Mouse (Mus musculus): ENCODE data around the gene Tex14. TPM values are rescaled to one million over a fixed set of nuclear protein-coding genes. Genes with fewer than 3 reads are reported as not detected.
A peak's percentile ranks its signal among the peaks of the same experiment; 100 is the strongest.
"Not testable (repeated sequence)": the region's sequence is repeated elsewhere in the genome, so short reads cannot be mapped to it uniquely, and the experiment has no call there.

The Tex14 gene
- polyA plus RNA-seq, 1 experiment from 2014 or later = 0.82 TPM

DNA sequence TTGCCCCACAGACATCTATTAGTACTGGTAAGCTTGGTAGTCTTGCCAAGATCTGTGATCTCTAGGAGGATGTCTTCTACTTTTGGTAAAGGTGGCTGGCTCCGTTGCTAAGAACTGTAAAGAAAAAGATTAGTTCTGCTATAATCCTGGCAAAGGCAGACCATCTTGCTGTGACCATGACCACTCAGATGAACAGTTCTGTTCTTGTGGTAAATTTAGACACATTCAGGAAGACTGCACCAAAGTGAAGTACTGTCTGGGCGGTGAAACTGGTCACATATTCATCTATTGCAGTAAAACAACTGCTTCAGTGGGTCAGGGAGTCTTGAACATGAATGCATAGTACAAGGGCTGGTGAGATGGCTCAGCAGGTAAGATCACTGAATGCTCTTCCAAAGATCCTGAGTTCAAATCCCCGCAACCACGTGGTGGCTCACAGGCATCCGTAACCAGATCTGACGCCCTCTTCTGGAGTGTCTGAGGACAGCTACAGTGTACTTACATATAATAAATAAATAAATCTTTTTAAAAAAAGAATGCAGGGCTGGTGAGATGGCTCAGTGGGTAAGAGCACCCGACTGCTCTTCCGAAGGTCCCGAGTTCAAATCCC, 63.9 kb downstream of the Tex14 start:
- peaks cover 8% of the 10 kb centered on the region for H3K4me1 ChIP-seq
- no peaks in the 10 kb centered on the region for H3K9me3 ChIP-seq
- H3K27ac ChIP-seq = no peak overlapping the region
- H3K4me2 ChIP-seq = no peak overlapping the region
- no peak overlapping the region for H3K4me3 ChIP-seq
- ATAC-seq (ENCODE audit: insufficient number of reproducible peaks, low FRiP score, low TSS enrichment, low read depth) = no peak
- H3K36me3 ChIP-seq = no peaks in the 10 kb centered on the region
- H3K27me3 ChIP-seq = no peaks in the 10 kb centered on the region
- 79% methylated on average over 9 of the region's 9 CpGs for WGBS
- no peak overlapping the region for H3K9ac ChIP-seq

- not testable (repeated sequence) for H3K36me3 ChIP-seq, H3K4me1 ChIP-seq, H3K9me3 ChIP-seq, H3K27me3 ChIP-seq, H3K9ac ChIP-seq
- Histone ChIP-seq H3K4me2 (peak overlapping the region; percentile 59), H3K27ac (peak overlapping the region; percentile 71), H3K4me3 (peak overlapping the region; percentile 40)
- under 1% methylated on average over 28 of the region's 63 CpGs for WGBS
- ATAC-seq (ENCODE audit: insufficient number of reproducible peaks, low FRiP score, low TSS enrichment, low read depth) = peak; percentile 97
Observed at GRCm38 (mm10) chr11:87470807-87471698, 66.2 kb downstream of the Tex14 start.

GRCm38 (mm10) chr11:87471699-87471997, 66.8 kb downstream of the Tex14 start:
- H3K9ac ChIP-seq, H3K9me3 ChIP-seq, H3K36me3 ChIP-seq, H3K27me3 ChIP-seq, H3K4me1 ChIP-seq, H3K27ac ChIP-seq, H3K4me3 ChIP-seq, H3K4me2 ChIP-seq: not testable (repeated sequence)
- ATAC-seq (ENCODE audit: insufficient number of reproducible peaks, low FRiP score, low TSS enrichment, low read depth) = peak; percentile 35
- 7% methylated on average over 2 of the region's 3 CpGs for WGBS

- 16% methylated on average over 4 of the region's 4 CpGs for WGBS
- not testable (repeated sequence) for H3K9me3 ChIP-seq; H3K27ac ChIP-seq; H3K27me3 ChIP-seq; H3K4me1 ChIP-seq; H3K36me3 ChIP-seq; ATAC-seq (ENCODE audit: insufficient number of reproducible peaks, low FRiP score, low TSS enrichment, low read depth); H3K4me2 ChIP-seq; H3K4me3 ChIP-seq; H3K9ac ChIP-seq
Observed at GRCm38 (mm10) chr11:87472058-87472457, 67.2 kb downstream of the Tex14 start.

GRCm38 (mm10) chr11:87479172-87479571, 74.3 kb downstream of the Tex14 start:
- WGBS = 63% methylated on average over 2 of the region's 2 CpGs
- not testable (repeated sequence) for H3K4me2 ChIP-seq; H3K27me3 ChIP-seq; H3K36me3 ChIP-seq; H3K27ac ChIP-seq; H3K9me3 ChIP-seq; H3K9ac ChIP-seq; ATAC-seq (ENCODE audit: insufficient number of reproducible peaks, low FRiP score, low TSS enrichment, low read depth); H3K4me1 ChIP-seq; H3K4me3 ChIP-seq

DNA sequence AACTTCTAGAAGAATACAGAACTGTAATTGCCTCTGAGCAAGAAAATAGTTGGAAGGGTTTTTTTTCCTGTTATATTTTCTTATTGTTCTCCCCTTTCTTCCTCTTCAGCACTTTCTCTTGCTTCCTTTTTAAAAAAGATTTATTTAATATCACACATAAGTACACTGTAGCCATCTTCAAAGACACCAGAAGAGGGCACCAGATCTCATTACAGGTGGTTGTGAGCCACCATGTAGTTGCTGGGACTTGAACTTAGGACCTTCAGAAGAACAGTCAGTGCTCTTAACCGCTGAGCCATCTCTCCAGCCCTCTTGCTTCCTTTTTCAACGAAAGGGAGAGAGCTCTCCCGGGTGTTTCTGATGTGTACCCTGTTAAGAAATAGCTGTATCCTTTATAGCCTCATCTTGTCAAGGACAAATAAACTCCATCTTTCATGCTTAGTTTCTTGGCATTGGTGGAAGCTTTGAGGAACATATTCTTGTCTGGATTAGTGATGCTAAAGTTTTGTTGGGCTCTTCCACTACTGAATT, 79.0 kb downstream of the Tex14 start:
- 71% methylated on average over 3 of the region's 3 CpGs for WGBS
- no peaks in the 10 kb centered on the region for H3K27me3 ChIP-seq
- ATAC-seq (ENCODE audit: insufficient number of reproducible peaks, low FRiP score, low TSS enrichment, low read depth) = no peak

DNA sequence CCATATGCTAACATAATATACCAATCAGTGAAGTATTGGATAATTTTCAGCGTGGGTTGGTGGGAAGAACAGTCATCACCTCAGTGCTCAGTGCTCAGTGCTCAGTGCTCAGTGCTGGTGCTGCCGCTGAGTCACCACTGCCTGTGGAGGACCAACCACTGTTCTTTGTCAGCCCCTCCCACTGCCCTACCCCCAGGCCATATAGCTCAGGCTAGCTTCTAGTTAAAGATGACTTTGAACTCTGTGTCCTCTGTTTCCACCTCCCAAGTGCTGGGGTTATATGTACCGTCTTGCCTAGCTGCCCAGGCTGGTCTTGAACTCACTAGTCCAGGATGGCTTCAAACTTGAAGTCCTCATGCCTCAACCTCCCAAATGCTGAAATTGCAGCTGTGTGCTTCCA, 84.1 kb downstream of the Tex14 start:
- WGBS = 78% methylated on average over 3 of the region's 3 CpGs
- Histone ChIP-seq H3K27ac (no peak overlapping the region), H3K4me3 (no peak overlapping the region), H3K27me3 (no peaks in the 10 kb centered on the region), H3K9ac (no peak overlapping the region), H3K4me2 (no peak overlapping the region), H3K9me3 (no peaks in the 10 kb centered on the region), H3K4me1 (no peaks in the 10 kb centered on the region), H3K36me3 (no peaks in the 10 kb centered on the region)
- ATAC-seq (ENCODE audit: insufficient number of reproducible peaks, low FRiP score, low TSS enrichment, low read depth) = no peak

More for the DNA sequence above, 79.0 kb downstream of the Tex14 start:
- Histone ChIP-seq H3K27ac (no peak overlapping the region), H3K4me1 (no peaks in the 10 kb centered on the region), H3K4me2 (no peak overlapping the region), H3K36me3 (no peaks in the 10 kb centered on the region), H3K9me3 (no peaks in the 10 kb centered on the region), H3K9ac (no peak overlapping the region), H3K4me3 (no peak overlapping the region)

DNA sequence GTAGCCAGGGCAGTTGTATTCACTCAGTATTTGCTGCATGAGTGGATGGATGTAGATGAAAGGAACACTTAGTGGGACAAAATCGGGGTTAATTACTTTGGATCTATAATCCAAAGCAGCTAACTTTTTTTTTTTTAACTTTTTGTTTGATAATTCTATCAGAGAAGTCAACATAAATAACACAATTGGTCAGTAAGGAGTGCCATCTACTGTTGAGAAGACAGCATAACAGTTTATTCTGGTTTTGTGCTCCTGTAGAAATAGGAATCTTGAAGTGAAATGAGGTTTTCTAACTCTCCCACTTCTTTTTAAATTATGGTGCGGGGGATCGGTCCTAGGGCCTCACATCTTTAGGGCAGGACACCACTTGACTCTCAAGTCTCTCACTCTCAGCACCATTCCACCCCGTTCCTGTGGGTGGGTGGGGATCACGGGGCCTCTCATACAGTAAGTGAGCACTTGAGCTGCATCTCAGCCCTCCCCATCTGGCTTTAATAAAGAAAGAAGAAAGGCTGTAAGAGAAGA, 99.9 kb downstream of the Tex14 start:
- Histone ChIP-seq H3K4me2 (no peak overlapping the region), H3K9ac (no peak overlapping the region), H3K27me3 (no peaks in the 10 kb centered on the region), H3K36me3 (no peaks in the 10 kb centered on the region), H3K9me3 (no peaks in the 10 kb centered on the region), H3K4me3 (no peak overlapping the region), H3K4me1 (no peaks in the 10 kb centered on the region), H3K27ac (no peak overlapping the region; the same call in 1 of the 2 replicates)
- ATAC-seq (ENCODE audit: insufficient number of reproducible peaks, low FRiP score, low TSS enrichment, low read depth) = no peak
- WGBS = 40% methylated on average over 5 of the region's 5 CpGs

DNA sequence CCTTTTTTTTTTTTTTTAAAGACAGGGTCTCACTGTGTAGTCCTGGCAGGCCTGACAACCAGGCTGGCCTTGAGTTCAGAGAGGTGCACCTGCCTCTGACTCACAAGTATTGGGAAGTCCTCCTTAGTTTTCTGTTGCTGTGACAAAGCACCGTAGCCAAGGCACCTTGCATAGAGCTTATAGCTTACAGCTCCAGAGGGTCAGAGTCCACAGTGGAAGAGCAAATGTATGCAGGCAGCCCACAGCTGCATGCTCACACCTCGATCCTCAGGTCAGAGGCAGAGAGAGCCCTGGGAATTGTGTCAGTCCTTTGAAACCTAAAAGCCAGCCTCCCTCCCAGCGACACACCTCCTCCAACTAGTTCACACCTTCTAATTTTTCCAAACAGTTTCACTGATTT, 101.6 kb downstream of the Tex14 start:
- H3K4me1 ChIP-seq = no peaks in the 10 kb centered on the region
- no peak overlapping the region for H3K4me2 ChIP-seq
- H3K27ac ChIP-seq = no peak overlapping the region
- ATAC-seq (ENCODE audit: insufficient number of reproducible peaks, low FRiP score, low TSS enrichment, low read depth) = no peak
- 61% methylated on average over 3 of the region's 3 CpGs for WGBS
- no peak overlapping the region for H3K9ac ChIP-seq
- no peaks in the 10 kb centered on the region for H3K27me3 ChIP-seq
- H3K9me3 ChIP-seq = no peaks in the 10 kb centered on the region
- no peaks in the 10 kb centered on the region for H3K36me3 ChIP-seq
- H3K4me3 ChIP-seq = no peak overlapping the region

DNA sequence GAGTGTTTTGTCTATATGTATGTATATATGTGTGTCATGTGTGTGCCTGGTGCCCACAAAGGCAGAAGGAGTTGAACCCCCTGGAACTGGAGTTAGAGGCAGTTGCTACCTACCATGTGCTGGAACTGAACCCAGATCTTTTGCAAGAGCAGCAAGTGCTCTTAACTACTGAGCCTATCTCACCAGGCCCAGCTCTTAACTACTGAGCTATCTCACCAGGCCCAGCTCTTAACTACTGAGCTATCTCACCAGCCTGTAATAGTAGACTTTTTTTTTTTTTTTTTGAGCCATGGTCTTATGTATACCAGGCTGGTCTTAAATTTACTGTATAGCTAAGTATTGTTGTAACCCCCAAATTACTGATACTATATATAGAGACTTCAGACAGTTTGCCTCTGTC, 102.2 kb downstream of the Tex14 start:
- H3K4me3 ChIP-seq = no peak overlapping the region
- no peaks in the 10 kb centered on the region for H3K36me3 ChIP-seq
- H3K4me2 ChIP-seq = no peak overlapping the region
- no peaks in the 10 kb centered on the region for H3K27me3 ChIP-seq
- no peak overlapping the region for H3K9ac ChIP-seq
- H3K9me3 ChIP-seq = no peaks in the 10 kb centered on the region
- ATAC-seq (ENCODE audit: insufficient number of reproducible peaks, low FRiP score, low TSS enrichment, low read depth) = no peak
- no peaks in the 10 kb centered on the region for H3K4me1 ChIP-seq
- no peak overlapping the region for H3K27ac ChIP-seq

DNA sequence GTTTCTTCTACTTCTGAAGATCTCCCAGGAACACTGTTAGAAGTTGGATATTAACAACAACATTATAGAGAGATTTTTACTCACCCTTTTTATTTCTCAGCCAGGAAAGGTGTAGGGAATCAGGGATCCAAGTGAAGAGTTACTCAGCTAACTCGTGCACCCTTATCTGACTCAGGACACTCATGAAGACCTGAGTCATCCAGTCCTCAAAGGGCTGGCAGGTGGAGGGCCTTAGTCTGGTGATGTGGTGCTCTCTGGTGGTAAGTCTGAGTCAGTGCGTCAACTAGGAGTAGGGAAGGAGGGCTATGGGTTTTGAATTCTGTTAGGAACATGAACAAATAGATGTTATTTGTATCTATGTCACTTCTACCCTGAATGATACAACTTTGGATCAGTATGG, 114.4 kb downstream of the Tex14 start:
- 8% methylated on average over 2 of the region's 2 CpGs for WGBS
- no peak overlapping the region for H3K27ac ChIP-seq

GRCm38 (mm10) chr11:87523466-87523865, 118.6 kb downstream of the Tex14 start:
- Histone ChIP-seq H3K36me3 (no peaks in the 10 kb centered on the region), H3K4me2 (no peak overlapping the region), H3K27me3 (no peaks in the 10 kb centered on the region), H3K9me3 (no peaks in the 10 kb centered on the region), H3K27ac (no peak overlapping the region), H3K9ac (no peak overlapping the region), H3K4me3 (no peak overlapping the region), H3K4me1 (no peaks in the 10 kb centered on the region)
- WGBS = 66% methylated on average over 5 of the region's 5 CpGs
- ATAC-seq (ENCODE audit: insufficient number of reproducible peaks, low FRiP score, low TSS enrichment, low read depth) = no peak

More for the DNA sequence above, 114.4 kb downstream of the Tex14 start:
- Histone ChIP-seq H3K9me3 (no peaks in the 10 kb centered on the region), H3K36me3 (no peaks in the 10 kb centered on the region), H3K4me2 (no peak overlapping the region), H3K9ac (no peak overlapping the region), H3K4me1 (no peaks in the 10 kb centered on the region), H3K27me3 (no peaks in the 10 kb centered on the region), H3K4me3 (no peak overlapping the region)
- ATAC-seq (ENCODE audit: insufficient number of reproducible peaks, low FRiP score, low TSS enrichment, low read depth) = no peak

Data from limb, embryonic 15.5 days (tissue).